Mouse (Mus musculus): ENCODE data around the gene Zbtb42. TPM values are rescaled to one million over a fixed set of nuclear protein-coding genes. Genes with fewer than 3 reads are reported as not detected.

Gene Zbtb42
- total and polyA plus RNA-seq, 3 experiments: 7.6 to 11.4 TPM; not detected in 1

DNA sequence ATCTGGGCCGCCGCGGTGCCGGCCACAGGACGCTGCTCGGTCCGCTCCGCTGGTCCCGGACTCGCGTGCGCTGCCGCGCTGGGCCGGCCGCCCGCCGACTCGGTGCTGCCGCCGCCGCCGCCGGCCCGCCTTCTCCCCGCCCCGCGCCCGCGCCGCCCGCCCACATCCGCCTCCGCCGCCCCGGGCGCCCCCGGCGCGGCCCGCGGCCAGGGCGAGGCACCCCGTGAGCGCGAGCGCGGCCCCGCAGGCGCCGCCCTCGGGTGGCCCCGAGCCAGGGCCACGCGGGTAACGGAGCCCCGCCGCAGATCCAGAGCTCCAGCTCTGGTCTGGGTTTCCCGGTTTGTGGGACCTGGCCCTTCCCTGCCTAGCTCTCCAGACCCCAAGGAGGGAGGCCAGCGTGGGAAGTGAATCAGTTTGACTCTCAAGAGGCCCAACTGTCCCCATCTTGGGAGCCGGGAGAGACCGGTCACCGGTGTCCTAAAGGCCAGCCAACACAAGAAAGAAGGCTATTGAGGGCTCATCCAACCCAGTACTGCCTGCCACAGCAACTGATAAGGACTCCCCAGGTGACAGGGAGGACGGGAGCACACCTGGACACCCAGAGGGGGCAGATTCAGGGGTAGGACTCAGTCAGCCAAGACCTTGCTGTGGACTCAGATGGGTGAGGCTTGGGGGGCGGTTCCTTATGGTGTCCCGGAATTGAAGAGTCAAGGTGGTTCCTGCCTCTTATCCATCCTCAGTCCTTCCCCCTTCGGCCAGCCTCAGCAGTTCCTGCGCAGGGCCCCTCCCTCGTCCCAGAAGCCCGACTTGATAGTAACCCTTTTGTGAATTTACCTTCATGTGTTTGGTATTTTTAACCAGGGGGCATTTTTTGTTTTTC, 4.3 kb upstream of the Zbtb42 start, which contains the start of gene Akt1:
Gene Akt1, minus strand, starts transcription at position 753 of the 880 bp plus-strand sequence.
- DNase-seq (ENCODE audit: low read depth, low spot score): peak; percentile 100
- Histone ChIP-seq H3K27me3 (ENCODE audit: control insufficient read depth in 1 of 2, insufficient read depth in 2 of 2, low read length in 2 of 2) (no peaks in the 10 kb centered on the region), H3K4me1 (ENCODE audit: control insufficient read depth in 1 of 2, insufficient read depth in 2 of 2, low read length in 2 of 2) (peaks cover 8 to 47% of the 10 kb centered on the region in 2 experiments), H3K27ac (ENCODE audit: control insufficient read depth, low read depth, low read length) (peak within 1 kb of the TSS; percentile 84), H3K9me3 (replicated peaks; ENCODE audit: insufficient read depth, low read length) (no peaks in the 10 kb centered on the region), H3K9ac (ENCODE audit: control insufficient read depth, low read depth, low read length, poor library complexity, severe bottlenecking) (peak within 1 kb of the TSS; percentile 91), H3K36me3 (ENCODE audit: control insufficient read depth in 1 of 2, insufficient read depth in 2 of 2, low read length in 2 of 2) (peaks cover 10 to 20% of the 10 kb centered on the region in 2 experiments; a peak in 3 of 4 replicates), H3K79me2 (ENCODE audit: control insufficient read depth, insufficient read depth, low read length, poor library complexity) (peaks cover 54% of the 10 kb centered on the region), H3K4me3 (ENCODE audit: control insufficient read depth in 1 of 2, insufficient read depth in 1 of 2, low read depth in 2 of 2, low read length in 2 of 2) (peak within 1 kb of the TSS; percentile 84 to 92)
- TF ChIP-seq BHLHE40 (IDR thresholded peaks at IDR 0.05; ENCODE audit: borderline replicate concordance, low read depth, low read length) (no peak), POLR2AphosphoS5 (IDR thresholded peaks at IDR 0.05; ENCODE audit: borderline replicate concordance, low read depth, low read length) (peak; percentile 97), MAX (IDR thresholded peaks at IDR 0.05; ENCODE audit: low read length) (peak; percentile 76; the same call in 1 of the 2 replicates), TBP (IDR thresholded peaks at IDR 0.05; ENCODE audit: low read depth, low read length) (peak; percentile 95), ZKSCAN1 (IDR thresholded peaks at IDR 0.05; ENCODE audit: low read depth, low read length) (no peak; the same call in 1 of the 2 replicates), E2F4 (IDR thresholded peaks at IDR 0.05; ENCODE audit: borderline replicate concordance, low read depth, low read length) (no peak), MYB (IDR thresholded peaks at IDR 0.05; ENCODE audit: low read depth, low read length) (no peak), JUND (IDR thresholded peaks at IDR 0.05; ENCODE audit: low read depth, low read length) (no peak), ZC3H11A (IDR thresholded peaks at IDR 0.05; ENCODE audit: low read depth, low read length) (no peak), ETS1 (IDR thresholded peaks at IDR 0.05; ENCODE audit: low read depth, low read length) (peak; percentile 62; the same call in 1 of the 2 replicates), NELFE (IDR thresholded peaks at IDR 0.05; ENCODE audit: low read depth, low read length) (peak; percentile 98), SMC3 (IDR thresholded peaks at IDR 0.05; ENCODE audit: low read depth, low read length) (no peak), HCFC1 (IDR thresholded peaks at IDR 0.05; ENCODE audit: low read depth, low read length) (peak; percentile 89), POLR2AphosphoS2 (IDR thresholded peaks at IDR 0.05; ENCODE audit: low read length) (peak; percentile 98), RCOR1 (IDR thresholded peaks at IDR 0.05; ENCODE audit: low read depth, low read length) (peak; percentile 10; the same call in 1 of the 2 replicates), MEF2A (IDR thresholded peaks at IDR 0.05; ENCODE audit: extremely low read depth, insufficient replicate concordance, low read depth, low read length, poor library complexity, severe bottlenecking) (0 out of 2 replicates have a peak, but pooled peaks have one; percentile 22), MAFK (IDR thresholded peaks at IDR 0.05; ENCODE audit: borderline replicate concordance, low read depth, low read length) (no peak), MAZ (IDR thresholded peaks at IDR 0.05; ENCODE audit: low read depth, low read length) (peak; percentile 80; the same call in 1 of the 2 replicates), ZMIZ1 (IDR thresholded peaks at IDR 0.05; ENCODE audit: low read depth, low read length) (peak; percentile 97), NRF1 (IDR thresholded peaks at IDR 0.05; ENCODE audit: insufficient read depth, low read depth, low read length, poor library complexity, severe bottlenecking) (peak; percentile 72), CHD2 (IDR thresholded peaks at IDR 0.05; ENCODE audit: low read length) (no peak), SIN3A (IDR thresholded peaks at IDR 0.05; ENCODE audit: low read length) (peak; percentile 95), MXI1 (IDR thresholded peaks at IDR 0.05; ENCODE audit: low read depth, low read length) (peak; percentile 77), MYC (IDR thresholded peaks at IDR 0.05; ENCODE audit: low read depth, low read length) (peak; percentile 91), GATA1 (IDR thresholded peaks at IDR 0.05; ENCODE audit: low read depth, low read length) (peak; percentile 76), TCF12 (IDR thresholded peaks at IDR 0.05; ENCODE audit: low read depth, low read length) (peak; percentile 78), UBTF (IDR thresholded peaks at IDR 0.05; ENCODE audit: borderline replicate concordance, insufficient read depth, low read depth, low read length) (peak; percentile 84), EP300 (IDR thresholded peaks at IDR 0.05; ENCODE audit: low read depth in 1 of 2, low read length in 2 of 2) (peak; percentile 30 to 65; a peak in 3 of 4 replicates), ZNF384 (IDR thresholded peaks at IDR 0.05; ENCODE audit: low read depth, low read length) (no peak), POLR2A (IDR thresholded peaks at IDR 0.05; ENCODE audit: control insufficient read depth in 1 of 2, insufficient read depth in 1 of 2, low read depth in 1 of 2, low read length in 2 of 2, poor library complexity in 1 of 2) (peak in 1 of 2 experiments; percentile 99; a peak in 2 of 4 replicates), USF1 (IDR thresholded peaks at IDR 0.05; ENCODE audit: low read depth, low read length) (peak; percentile 3; the same call in 1 of the 2 replicates), RAD21 (IDR thresholded peaks at IDR 0.05; ENCODE audit: low read depth, low read length) (no peak), GABPA (IDR thresholded peaks at IDR 0.05; ENCODE audit: low read depth, low read length) (no peak), KAT2A (conservative IDR thresholded peaks at IDR 0.05; ENCODE audit: low read depth, low read length) (no peak; the same call in 1 of the 2 replicates), TAL1 (IDR thresholded peaks at IDR 0.05; ENCODE audit: low read length) (peak; percentile 88)
